Mouse (Mus musculus): ENCODE measurements around the gene Zmynd11. TPM values are rescaled to one million over a fixed set of nuclear protein-coding genes. Genes with fewer than 3 reads are reported as not detected.

The Zmynd11 gene
- polyA plus RNA-seq (2015; fragmentation: Nextera tagmentation; extraction: Ambion mirVana) = 121 and 137 TPM in 2 replicates

- Histone ChIP-seq H3K9me3 (no peaks in the 10 kb centered on the region), H3K27ac (peak within 1 kb of the TSS; percentile 100), H3K4me1 (peaks cover 34% of the 10 kb centered on the region), H3K36me3 (no peaks in the 10 kb centered on the region), H3K9ac (peak within 1 kb of the TSS; percentile 100), H3K27me3 (no peaks in the 10 kb centered on the region), H3K4me2 (peak within 1 kb of the TSS; percentile 77), H3K4me3 (peak within 1 kb of the TSS; percentile 96)
- peak; percentile 81 for ATAC-seq (ENCODE audit: borderline replicate concordance, extremely low read depth, low FRiP score, low TSS enrichment)
- WGBS = 1% methylated on average over 81 of the region's 98 CpGs
Measured at GRCm38 (mm10) chr13:9764646-9765536, at the start of gene Zmynd11. Gene Zmynd11, minus strand, starts transcription at chr13:9765330.

- H3K9ac ChIP-seq = no peak overlapping the region; the same call in 1 of the 2 replicates
Measured at GRCm38 (mm10) chr13:9795889-9796631, 30.9 kb upstream of the Zmynd11 start.

GRCm38 (mm10) chr13:9786050-9786449 is 20.9 kb upstream of the Zmynd11 start:
- Histone ChIP-seq H3K4me2 (no peak overlapping the region), H3K9ac (no peak overlapping the region), H3K4me3 (no peak overlapping the region), H3K4me1 (no peaks in the 10 kb centered on the region), H3K9me3 (no peaks in the 10 kb centered on the region), H3K36me3 (no peaks in the 10 kb centered on the region), H3K27me3 (no peaks in the 10 kb centered on the region), H3K27ac (no peak overlapping the region)
- ATAC-seq (ENCODE audit: borderline replicate concordance, extremely low read depth, low FRiP score, low TSS enrichment) = no peak
- 81% methylated on average over 3 of the region's 3 CpGs for WGBS

More at GRCm38 (mm10) chr13:9795889-9796631, 30.9 kb upstream of the Zmynd11 start:
- Histone ChIP-seq H3K27ac (no peak overlapping the region), H3K36me3 (no peaks in the 10 kb centered on the region), H3K27me3 (no peaks in the 10 kb centered on the region), H3K4me1 (no peaks in the 10 kb centered on the region), H3K4me2 (peak overlapping the region; percentile 49), H3K4me3 (0 out of 2 replicates have a peak overlapping the region, but pooled peaks have one; percentile 17), H3K9me3 (no peaks in the 10 kb centered on the region)
- no peak for ATAC-seq (ENCODE audit: borderline replicate concordance, extremely low read depth, low FRiP score, low TSS enrichment)
- 14% methylated on average over 12 of the region's 12 CpGs for WGBS

- H3K9me3 ChIP-seq = no peaks in the 10 kb centered on the region
- H3K36me3 ChIP-seq = no peaks in the 10 kb centered on the region
- no peak overlapping the region for H3K4me3 ChIP-seq
- H3K9ac ChIP-seq = no peak overlapping the region
- no peaks in the 10 kb centered on the region for H3K4me1 ChIP-seq
- no peak overlapping the region for H3K4me2 ChIP-seq
- H3K27me3 ChIP-seq = no peaks in the 10 kb centered on the region
- 70% methylated on average over 3 of the region's 3 CpGs for WGBS
- H3K27ac ChIP-seq = no peak overlapping the region
- ATAC-seq (ENCODE audit: borderline replicate concordance, extremely low read depth, low FRiP score, low TSS enrichment) = no peak
Measured at GRCm38 (mm10) chr13:9783717-9784116, 18.6 kb upstream of the Zmynd11 start.

- no peak overlapping the region for H3K9ac ChIP-seq
- no peak overlapping the region for H3K4me3 ChIP-seq
- no peaks in the 10 kb centered on the region for H3K36me3 ChIP-seq
- no peak for ATAC-seq (ENCODE audit: borderline replicate concordance, extremely low read depth, low FRiP score, low TSS enrichment)
- no peaks in the 10 kb centered on the region for H3K27me3 ChIP-seq
- no peak overlapping the region for H3K4me2 ChIP-seq
- WGBS = 33% methylated on average over 5 of the region's 5 CpGs
- H3K4me1 ChIP-seq = no peaks in the 10 kb centered on the region
- no peaks in the 10 kb centered on the region for H3K9me3 ChIP-seq
- no peak overlapping the region for H3K27ac ChIP-seq
Measured at GRCm38 (mm10) chr13:9775901-9776300, 10.8 kb upstream of the Zmynd11 start.

- no peak overlapping the region for H3K4me3 ChIP-seq
- H3K4me2 ChIP-seq = no peak overlapping the region
- H3K4me1 ChIP-seq = no peaks in the 10 kb centered on the region
- ATAC-seq (ENCODE audit: borderline replicate concordance, extremely low read depth, low FRiP score, low TSS enrichment) = no peak
- H3K36me3 ChIP-seq = no peaks in the 10 kb centered on the region
- no peaks in the 10 kb centered on the region for H3K27me3 ChIP-seq
- no peaks in the 10 kb centered on the region for H3K9me3 ChIP-seq
- H3K9ac ChIP-seq = no peak overlapping the region
- no peak overlapping the region for H3K27ac ChIP-seq
Measured at GRCm38 (mm10) chr13:9774077-9774476, 8.9 kb upstream of the Zmynd11 start.

GRCm38 (mm10) chr13:9767279-9767678 is 2.1 kb upstream of the Zmynd11 start:
- Histone ChIP-seq H3K9ac (no peak overlapping the region), H3K4me3 (no peak overlapping the region), H3K9me3 (no peaks in the 10 kb centered on the region), H3K27me3 (no peaks in the 10 kb centered on the region), H3K36me3 (no peaks in the 10 kb centered on the region), H3K4me1 (peaks cover 14% of the 10 kb centered on the region), H3K27ac (no peak overlapping the region), H3K4me2 (no peak overlapping the region)
- no peak for ATAC-seq (ENCODE audit: borderline replicate concordance, extremely low read depth, low FRiP score, low TSS enrichment)
- 56% methylated on average over 5 of the region's 5 CpGs for WGBS

- no peaks in the 10 kb centered on the region for H3K27me3 ChIP-seq
- no peak for ATAC-seq (ENCODE audit: borderline replicate concordance, extremely low read depth, low FRiP score, low TSS enrichment)
- H3K4me2 ChIP-seq = no peak overlapping the region
- H3K9ac ChIP-seq = no peak overlapping the region
- WGBS = 66% methylated on average over 1 of the region's 1 CpGs
- H3K27ac ChIP-seq = no peak overlapping the region
- no peaks in the 10 kb centered on the region for H3K36me3 ChIP-seq
- no peak overlapping the region for H3K4me3 ChIP-seq
- peaks cover 22% of the 10 kb centered on the region for H3K4me1 ChIP-seq
- H3K9me3 ChIP-seq = no peaks in the 10 kb centered on the region
Measured at GRCm38 (mm10) chr13:9766497-9766896, 1.4 kb upstream of the Zmynd11 start.

GRCm38 (mm10) chr13:9765537-9765851 is 364 bp upstream of the Zmynd11 start:
- peak overlapping the region; percentile 96 for H3K4me3 ChIP-seq
- H3K4me2 ChIP-seq = peak overlapping the region; percentile 77
- peak overlapping the region; percentile 100 for H3K9ac ChIP-seq
- 3% methylated on average over 4 of the region's 4 CpGs for WGBS
- H3K27me3 ChIP-seq = no peaks in the 10 kb centered on the region
- H3K27ac ChIP-seq = peak overlapping the region; percentile 100; the same call in 1 of the 2 replicates
- no peaks in the 10 kb centered on the region for H3K36me3 ChIP-seq
- H3K9me3 ChIP-seq = no peaks in the 10 kb centered on the region
- H3K4me1 ChIP-seq = peaks cover 29% of the 10 kb centered on the region
- ATAC-seq (ENCODE audit: borderline replicate concordance, extremely low read depth, low FRiP score, low TSS enrichment) = no peak

GRCm38 (mm10) chr13:9763828-9764645 is 1.1 kb downstream of the Zmynd11 start:
- H3K4me1 ChIP-seq = peaks cover 39% of the 10 kb centered on the region
- H3K9ac ChIP-seq = peak overlapping the region; percentile 100
- under 1% methylated on average over 71 of the region's 111 CpGs for WGBS
- peak overlapping the region; percentile 96 for H3K4me3 ChIP-seq
- H3K9me3 ChIP-seq = no peaks in the 10 kb centered on the region
- peak; percentile 85 for ATAC-seq (ENCODE audit: borderline replicate concordance, extremely low read depth, low FRiP score, low TSS enrichment)
- no peaks in the 10 kb centered on the region for H3K36me3 ChIP-seq
- peak overlapping the region; percentile 100 for H3K27ac ChIP-seq
- H3K27me3 ChIP-seq = no peaks in the 10 kb centered on the region
- peak overlapping the region; percentile 77 for H3K4me2 ChIP-seq

- Histone ChIP-seq H3K4me1 (peaks cover 45% of the 10 kb centered on the region), H3K27ac (peak overlapping the region; percentile 100), H3K9me3 (no peaks in the 10 kb centered on the region), H3K9ac (peak overlapping the region; percentile 100), H3K36me3 (no peaks in the 10 kb centered on the region), H3K4me3 (peak overlapping the region; percentile 96), H3K4me2 (peak overlapping the region; percentile 77), H3K27me3 (no peaks in the 10 kb centered on the region)
- ATAC-seq (ENCODE audit: borderline replicate concordance, extremely low read depth, low FRiP score, low TSS enrichment) = peak; percentile 28
- under 1% methylated on average over 21 of the region's 21 CpGs for WGBS
Measured at GRCm38 (mm10) chr13:9763100-9763827, 1.9 kb downstream of the Zmynd11 start.
